ENCODE assay signal across 16 mouse cellular contexts in the genomic region with DNA sequence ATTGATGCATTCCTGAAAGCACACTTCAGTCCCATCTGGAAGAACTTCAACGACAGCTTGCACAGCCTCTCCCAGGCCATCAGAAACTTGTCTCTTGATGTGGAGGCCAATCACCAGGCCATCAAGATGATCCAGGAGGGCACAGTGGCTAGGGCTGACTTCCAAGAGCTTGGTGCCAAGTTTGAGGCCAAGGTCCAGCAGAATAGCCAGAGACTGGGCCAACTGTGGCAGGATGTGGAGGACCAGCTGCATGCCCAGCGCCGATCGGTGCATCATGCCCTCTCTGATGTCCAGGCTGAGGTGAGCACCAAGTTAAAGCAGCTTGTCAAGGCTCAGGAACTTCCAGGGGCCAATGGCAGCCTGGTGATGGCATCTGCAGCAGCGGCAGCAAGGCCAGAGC. TPM values are rescaled to one million over a fixed set of nuclear protein-coding genes. Genes with fewer than 3 reads are reported as not detected.
DNase-seq lines count a peak whose midpoint lies in the region.
"Had no signal": no experiment of that assay in that cellular context is flagged by ENCODE, and none has a peak within 500 bp of the region (broad histone marks: within the 10 kb centered on the region; RNA-seq: fewer than 3 reads in every experiment).

No protein-coding gene starts in this region.

- intact Hi-C loops in gastrocnemius, postnatal 36 days (cut with DNase I): loop anchor here (2.0 kb wide), 1 partner anchor 27 kb away; no protein-coding TSS in a partner anchor

- peak; percentile 44 for DNase-seq in gastrocnemius, postnatal 10 days
- no peak for DNase-seq in gastrocnemius, postnatal 36 days
- peak; percentile 43 for DNase-seq in kidney, adult 18-20 months
- DNase-seq in kidney, postnatal 14 days: no peak
- peak; percentile 36 for DNase-seq in Muller cell, postnatal 12 days (ENCODE audit: inconsistent ontology term)
- peak; percentile 54 for DNase-seq in adipocyte (ENCODE audit: low spot score)
- no peak for DNase-seq in frontal cortex, postnatal 10 days (ENCODE audit: low spot score in 2 of 2)
- DNase-seq: cerebellum, adult 9-11 months; heart, adult 18-20 months; left cerebral cortex, postnatal 4 days; liver, postnatal 0 days; right cerebral cortex, postnatal 14 days had no signal

RNA-seq across cellular contexts. Expression of a gene that starts 22.6 kb away (rescaled TPM):
- 10 to 100 TPM; 16.7 to 18.7 TPM for total RNA-seq in gastrocnemius, postnatal 10 days (2021)
- 10 to 100 TPM; 10.1 to 11.4 TPM for total RNA-seq in gastrocnemius, postnatal 36 days (2021)
- total RNA-seq: hematopoietic stem cell, adult 5-6 weeks had no signal

RNA-seq across cellular contexts. Expression of a gene that starts 23.3 kb away (rescaled TPM):
- 10 to 100 TPM; 10.2 to 16.9 TPM for total RNA-seq in gastrocnemius, postnatal 10 days (2021)
- 1 to 10 TPM; 2.8 to 6.0 TPM for total RNA-seq in gastrocnemius, postnatal 36 days (2021)
- total RNA-seq: hematopoietic stem cell, adult 5-6 weeks; MEL had no signal

RNA-seq across cellular contexts. Expression of a gene that starts 42.6 kb away (rescaled TPM):
- not detected for total RNA-seq in gastrocnemius, postnatal 10 days (2021)
- total RNA-seq in gastrocnemius, postnatal 36 days (2021): not detected
- total RNA-seq: heart, adult 18-20 months; hematopoietic stem cell, adult 5-6 weeks; layer of hippocampus, adult 18-20 months; layer of hippocampus, postnatal 14 days; MEL had no signal

Comparison
In these comparisons a context has a peak if more than half of its experiments do, and no peak if none do; other contexts are left out.
1. DNase-seq: peak in gastrocnemius, postnatal 10 days (single experiment), kidney, adult 18-20 months (single experiment), Muller cell, postnatal 12 days (single experiment) and adipocyte (single experiment); none in gastrocnemius, postnatal 36 days (0 of 2), kidney, postnatal 14 days (single experiment) and frontal cortex, postnatal 10 days (0 of 2).